Mouse (Mus musculus) kidney, adult 8-10 months (tissue): ENCODE measurements around the gene Pex5.

Source experiments
- DNase-seq, 2 experiments: peaks; one replicate each; pipeline ENCODE4 v3.0.0; 2022

The Pex5 gene

GRCm38 (mm10) chr6:124414927-124415325 is at the start of gene Pex5:
Pex5 (minus strand) TSS chr6:124415067.
- DNase-seq = peak; percentile 97 to 99

- DNase-seq = no peak
Measured at GRCm38 (mm10) chr6:124463881-124464291, 49.0 kb upstream of the Pex5 start.

DNA sequence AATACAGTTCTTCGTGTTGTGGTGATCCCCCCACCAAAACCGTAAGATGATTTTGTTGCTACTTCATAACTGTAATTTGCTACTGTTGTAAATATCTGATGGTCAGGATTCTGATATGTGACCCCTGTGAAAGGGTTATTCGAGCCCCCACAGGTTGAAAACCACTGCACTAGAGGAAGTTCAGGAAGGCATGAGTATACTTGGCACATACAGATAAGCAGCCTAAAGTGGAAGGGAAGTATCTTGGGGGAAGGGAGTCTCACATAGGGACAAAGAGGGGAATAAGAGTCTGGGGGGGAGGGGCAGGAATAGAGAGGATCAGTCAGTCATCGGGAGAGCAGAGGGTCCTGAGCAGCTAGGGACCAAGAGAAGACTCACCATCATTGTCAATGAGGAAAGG is 44.5 kb upstream of the Pex5 start:
- DNase-seq = no peak

- DNase-seq = no peak
Measured at GRCm38 (mm10) chr6:124458505-124458904, 43.6 kb upstream of the Pex5 start.

DNA sequence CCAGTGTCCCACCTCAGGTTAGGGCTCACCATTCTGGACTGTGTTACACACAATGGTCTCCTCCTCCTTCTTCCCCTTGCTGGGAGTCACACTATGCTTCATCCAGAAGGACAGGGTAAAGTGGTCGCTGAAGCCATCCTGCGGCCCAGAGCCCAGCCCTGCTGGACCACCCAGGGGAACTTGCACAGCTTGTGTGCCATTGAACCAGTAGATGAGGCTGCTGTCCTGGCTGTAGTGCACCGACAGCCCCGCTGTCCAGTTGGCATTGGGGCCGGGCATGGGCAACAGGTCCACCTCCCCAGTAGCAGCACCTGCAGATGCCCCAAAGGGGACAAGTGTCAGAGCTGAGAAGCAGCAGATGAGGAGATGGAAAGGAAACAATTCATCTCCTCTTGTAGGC is 43.0 kb upstream of the Pex5 start:
- DNase-seq = no peak

GRCm38 (mm10) chr6:124456243-124456642 is 41.4 kb upstream of the Pex5 start:
- DNase-seq = no peak

DNA sequence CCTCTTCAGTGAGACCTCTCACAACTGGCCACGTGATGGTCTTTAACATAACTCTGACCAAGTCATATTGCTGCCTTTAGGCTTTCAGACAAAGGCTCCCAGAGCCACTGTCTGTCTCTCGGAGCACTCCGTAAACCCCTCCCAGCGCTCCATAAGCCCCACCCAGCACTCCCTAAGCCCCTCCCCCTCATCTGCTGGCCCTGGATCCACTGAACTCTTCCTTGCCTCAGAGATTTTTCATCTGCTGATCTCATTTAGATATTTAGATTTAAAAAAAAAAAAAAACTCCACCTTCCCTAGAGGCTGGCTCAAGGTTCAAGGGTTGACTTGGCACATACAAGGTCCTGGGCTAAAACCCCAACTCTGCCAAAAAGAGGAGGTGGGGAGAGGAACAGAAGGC is 38.9 kb upstream of the Pex5 start:
- peak; percentile 63 to 71 for DNase-seq

- no peak for DNase-seq
Measured at GRCm38 (mm10) chr6:124451995-124452394, 37.1 kb upstream of the Pex5 start.

- DNase-seq = no peak
Measured at GRCm38 (mm10) chr6:124449668-124450383, 35.0 kb upstream of the Pex5 start.

DNA sequence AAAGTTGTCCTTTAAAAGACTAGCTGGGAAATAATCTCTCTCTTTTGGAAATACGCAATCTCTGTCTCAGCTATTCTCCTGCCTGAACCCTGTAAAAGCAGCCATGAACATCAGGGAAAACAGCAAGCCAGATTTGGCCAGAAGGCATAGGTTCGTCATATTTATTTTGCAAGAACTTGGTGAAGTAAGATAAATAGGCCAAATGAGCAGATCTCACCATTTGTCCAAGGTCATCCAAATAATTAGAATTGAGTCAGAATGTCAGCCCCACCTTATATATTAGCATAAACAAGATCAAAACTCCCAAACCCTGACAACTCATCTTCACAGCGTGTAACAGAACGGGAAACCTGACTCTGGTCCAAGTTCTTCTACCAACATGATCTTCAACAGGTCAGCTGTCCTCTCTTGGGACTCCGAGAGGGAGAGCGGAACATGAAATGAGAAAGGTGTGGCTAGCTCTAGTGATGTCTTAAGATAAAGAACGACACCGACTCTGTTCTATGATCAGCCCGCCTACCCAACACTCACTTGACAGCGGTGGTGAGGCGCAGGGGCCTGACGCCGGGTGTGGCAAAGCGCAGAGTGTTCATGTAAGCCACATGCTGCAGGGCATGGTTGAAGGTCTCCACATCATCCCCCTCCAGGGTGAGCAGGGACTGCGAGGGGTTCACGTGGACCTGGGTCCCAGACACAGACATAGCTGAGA is 34.2 kb upstream of the Pex5 start:
- DNase-seq = no peak

DNA sequence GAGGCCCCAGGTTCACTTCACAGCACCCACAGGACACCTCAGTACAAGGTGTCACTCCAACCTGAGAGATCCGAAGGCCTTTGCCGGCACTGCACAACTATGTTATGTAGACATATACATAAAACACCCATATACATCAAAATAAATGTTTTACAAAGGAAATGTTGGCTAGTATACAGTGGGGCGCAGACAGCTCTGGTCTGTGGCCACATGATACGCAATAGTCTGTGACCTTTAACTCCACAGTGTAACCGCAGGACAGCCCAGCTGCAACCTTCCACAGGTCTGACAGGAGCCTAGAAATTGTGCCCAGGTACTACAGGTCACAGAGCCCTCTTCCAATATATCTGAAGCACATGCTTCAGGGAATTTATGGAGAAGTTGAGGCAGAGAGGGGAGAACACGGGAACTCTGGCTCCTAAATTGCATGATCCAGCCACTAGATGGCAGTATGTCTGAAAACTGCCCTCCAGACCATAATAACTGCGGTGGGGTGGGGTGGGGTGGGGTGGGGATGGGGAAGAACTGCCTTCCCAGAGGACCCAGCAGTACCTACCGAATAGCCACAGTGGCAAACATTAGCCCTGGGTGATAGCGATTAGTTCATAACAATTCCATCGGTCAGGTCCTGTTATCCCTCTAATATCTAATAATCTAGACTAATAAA is 33.5 kb upstream of the Pex5 start:
- no peak for DNase-seq

DNA sequence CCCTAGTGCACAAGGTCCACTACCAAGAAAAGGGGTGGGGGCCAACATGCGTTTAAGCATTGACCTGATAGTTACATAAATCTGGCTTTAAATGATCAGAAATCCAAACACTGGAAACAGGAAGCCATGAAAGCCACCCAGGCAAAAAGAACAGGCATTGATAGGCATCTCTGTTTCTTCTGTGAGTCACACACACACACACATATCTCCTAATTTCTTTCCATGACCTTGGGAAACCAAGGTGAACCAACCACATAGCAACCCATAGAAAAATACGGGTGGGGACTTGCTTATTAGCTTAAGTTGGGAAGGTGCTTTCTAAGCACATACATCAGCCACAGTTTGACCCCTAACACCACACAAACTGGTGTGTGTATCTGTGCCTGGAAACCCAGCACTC is 32.5 kb upstream of the Pex5 start:
- DNase-seq = no peak

DNA sequence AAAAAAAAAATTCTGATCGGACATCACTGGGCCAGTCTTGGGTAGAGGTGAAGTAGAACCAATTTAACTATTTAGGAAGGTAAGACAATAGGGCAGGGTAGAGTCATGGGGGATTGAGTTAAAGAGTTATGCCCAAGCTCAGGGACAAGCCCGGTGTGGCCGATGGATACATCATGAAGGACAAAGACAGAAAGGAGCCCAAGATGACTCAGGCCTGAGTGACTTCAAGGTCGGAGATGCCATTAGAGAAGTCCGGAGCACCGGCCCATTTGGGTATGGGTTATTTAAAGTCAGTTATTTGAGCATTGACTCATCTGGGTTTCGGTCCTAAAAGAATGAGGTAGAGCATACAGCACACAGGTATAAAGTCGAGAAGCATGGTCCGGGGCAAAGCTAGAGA is 31.6 kb upstream of the Pex5 start:
- no peak for DNase-seq

GRCm38 (mm10) chr6:124446024-124446423 is 31.2 kb upstream of the Pex5 start:
- DNase-seq = no peak

GRCm38 (mm10) chr6:124443338-124443737 is 28.5 kb upstream of the Pex5 start:
- no peak for DNase-seq

GRCm38 (mm10) chr6:124436245-124436644 is 21.4 kb upstream of the Pex5 start:
- no peak for DNase-seq

DNA sequence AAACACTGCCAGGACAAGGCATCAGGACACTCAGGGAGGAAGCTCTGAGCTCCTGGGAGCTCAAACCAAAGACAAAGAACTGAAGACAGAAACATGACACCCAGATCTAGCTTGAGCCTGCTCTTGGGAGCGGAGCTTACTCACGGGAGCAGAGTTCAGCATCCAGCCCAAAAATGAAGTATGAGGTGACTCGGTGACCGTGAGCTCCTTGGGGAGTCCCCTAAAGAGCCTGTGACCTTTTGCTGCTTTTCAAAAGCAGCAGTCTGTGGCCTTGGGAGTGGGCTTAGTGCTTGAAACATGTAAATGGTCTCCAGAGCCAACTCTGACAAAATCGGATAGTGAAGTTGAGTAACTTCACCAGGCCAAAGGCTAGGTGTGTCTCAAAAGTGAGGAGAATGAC is 20.3 kb upstream of the Pex5 start:
- no peak for DNase-seq

GRCm38 (mm10) chr6:124433688-124434324 is 18.9 kb upstream of the Pex5 start:
- DNase-seq = no peak

- DNase-seq = no peak
Measured at GRCm38 (mm10) chr6:124430784-124431495, 16.1 kb upstream of the Pex5 start.

DNA sequence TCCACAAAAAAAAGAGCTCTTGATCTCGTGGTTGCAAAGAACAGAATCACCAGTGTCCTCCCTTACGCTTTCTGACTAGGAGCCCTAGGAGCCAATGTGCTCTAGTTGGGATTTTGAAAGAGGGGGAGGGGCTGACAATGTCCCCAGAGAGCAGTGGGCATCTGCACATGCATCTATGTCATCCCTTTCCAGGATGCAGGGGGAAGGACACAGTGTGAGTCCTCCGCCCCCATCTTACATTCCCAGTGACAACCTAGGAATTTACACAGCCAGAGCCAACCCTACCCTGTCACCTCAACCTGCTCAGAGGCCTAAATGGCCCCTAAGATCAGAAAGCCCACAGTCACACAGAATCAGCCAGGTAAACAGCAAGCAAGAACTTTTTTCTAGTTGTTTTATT is 15.5 kb upstream of the Pex5 start:
- DNase-seq = no peak

- no peak for DNase-seq
Measured at GRCm38 (mm10) chr6:124427791-124428576, 13.1 kb upstream of the Pex5 start.

GRCm38 (mm10) chr6:124427289-124427688 is 12.4 kb upstream of the Pex5 start:
- DNase-seq = no peak
